Mouse (Mus musculus): ENCODE results near the gene Rdh1.

Gene Rdh1

DNA sequence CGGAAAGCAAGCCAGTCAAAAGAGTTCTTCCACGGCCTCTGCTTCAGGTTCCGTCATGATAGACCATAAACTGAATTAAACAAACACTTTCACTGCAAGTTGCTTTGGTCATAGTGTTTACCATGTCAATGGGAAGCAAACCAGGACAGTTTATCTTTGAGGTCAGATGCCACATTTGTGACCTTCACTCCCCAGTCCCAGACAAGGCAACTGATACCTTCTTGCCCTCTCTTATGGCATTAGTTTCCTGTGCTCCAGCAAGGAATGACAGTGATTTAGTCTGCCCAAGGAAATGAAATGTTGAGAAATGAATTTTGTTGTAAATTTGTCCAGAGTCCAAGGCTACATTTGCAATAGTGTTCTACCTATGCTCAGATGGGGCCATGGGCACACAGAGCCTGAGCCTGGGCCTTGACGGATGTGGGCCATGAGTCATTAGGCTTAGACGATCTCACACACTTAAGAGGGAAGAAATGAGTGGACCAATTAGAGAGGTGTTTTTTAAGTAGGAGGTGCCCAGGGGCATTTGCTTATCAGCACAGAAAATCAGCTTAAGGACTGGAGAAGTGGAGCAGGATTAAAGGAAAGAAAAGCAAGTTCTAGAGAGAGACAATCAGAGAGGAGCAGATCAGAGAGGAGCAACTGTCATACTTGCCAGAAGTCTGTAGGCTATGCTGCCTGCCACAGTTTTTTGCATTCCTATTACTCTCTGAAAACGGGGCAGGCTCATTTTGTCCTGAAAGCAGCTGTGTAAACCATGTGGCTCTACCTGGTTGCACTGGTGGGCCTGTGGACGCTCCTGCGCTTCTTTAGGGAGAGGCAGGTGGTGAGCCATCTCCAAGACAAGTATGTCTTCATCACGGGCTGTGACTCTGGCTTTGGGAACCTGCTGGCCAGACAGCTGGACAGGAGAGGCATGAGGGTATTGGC lies at the start of gene Rdh1, which contains the start of gene Rdh16f1:
Gene Rdh1, plus strand, starts transcription at position 541 of the 930 bp plus-strand sequence.
Gene Rdh16f1, plus strand, starts transcription at position 607 of the 930 bp plus-strand sequence.
- DNase-seq = no peak

- DNase-seq = no peak
Measured at GRCm38 (mm10) chr10:127710331-127710730, 49.2 kb upstream of the Rdh1 start.

DNA sequence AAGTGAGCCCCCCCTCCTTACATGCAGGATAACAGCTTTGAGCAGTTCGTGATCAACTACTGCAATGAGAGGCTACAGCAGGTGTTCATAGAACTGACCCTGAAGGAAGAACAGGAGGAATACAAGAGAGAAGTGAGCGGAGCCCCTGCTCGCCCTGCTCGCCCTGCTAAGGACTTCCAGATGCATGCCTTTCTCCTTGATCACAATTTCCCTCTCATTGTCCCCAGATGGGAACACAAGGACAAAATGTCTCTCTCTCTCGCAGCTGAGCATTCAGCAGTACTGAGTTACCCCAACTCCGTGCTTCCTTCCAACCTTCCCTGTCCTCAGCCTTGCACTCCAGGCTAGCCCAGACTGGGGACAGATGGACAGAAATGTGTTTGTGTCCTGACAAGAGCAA lies 46.8 kb upstream of the Rdh1 start:
- no peak for DNase-seq

DNA sequence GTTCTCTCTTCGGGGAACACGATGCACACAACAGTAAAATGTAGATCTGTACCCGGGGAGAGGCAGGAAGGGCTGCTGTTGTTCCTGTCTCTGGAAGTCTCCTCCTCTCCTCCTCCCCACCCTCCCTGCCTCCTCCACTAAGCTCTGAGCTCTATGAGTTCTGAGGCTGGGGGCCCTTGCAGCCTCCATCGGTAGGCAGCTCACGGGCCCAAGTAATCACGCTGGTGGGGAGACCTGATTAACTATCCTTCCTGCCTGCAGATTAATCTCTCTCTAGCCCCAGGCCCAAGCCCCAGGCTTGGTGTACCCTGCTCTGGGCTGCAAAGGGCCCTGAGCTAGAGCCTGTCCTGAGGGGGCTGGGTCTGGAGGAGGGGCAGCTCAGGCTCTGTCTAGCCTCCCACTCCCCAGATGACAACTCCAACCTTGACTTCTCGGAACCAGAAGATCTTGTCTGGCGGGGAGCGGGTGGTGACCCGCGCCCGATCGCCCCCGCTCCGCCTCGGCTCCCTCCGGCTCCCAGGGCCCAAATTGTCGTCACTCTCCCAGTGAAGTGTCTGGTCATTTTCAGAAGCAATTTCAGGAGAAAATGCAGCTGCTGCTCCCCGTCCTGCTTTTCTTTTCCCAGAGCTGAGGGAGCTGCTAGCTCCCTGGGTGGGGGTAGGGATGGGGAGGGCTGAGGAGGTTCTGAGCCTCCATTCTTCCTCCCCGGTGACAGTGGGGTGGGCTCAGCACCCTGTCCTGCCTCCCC lies 37.7 kb upstream of the Rdh1 start:
- no peak for DNase-seq

GRCm38 (mm10) chr10:127724178-127724577 lies 35.3 kb upstream of the Rdh1 start, which contains the start of gene Tac2:
TSS of gene Tac2 (plus strand) at chr10:127724478.
- no peak for DNase-seq

DNA sequence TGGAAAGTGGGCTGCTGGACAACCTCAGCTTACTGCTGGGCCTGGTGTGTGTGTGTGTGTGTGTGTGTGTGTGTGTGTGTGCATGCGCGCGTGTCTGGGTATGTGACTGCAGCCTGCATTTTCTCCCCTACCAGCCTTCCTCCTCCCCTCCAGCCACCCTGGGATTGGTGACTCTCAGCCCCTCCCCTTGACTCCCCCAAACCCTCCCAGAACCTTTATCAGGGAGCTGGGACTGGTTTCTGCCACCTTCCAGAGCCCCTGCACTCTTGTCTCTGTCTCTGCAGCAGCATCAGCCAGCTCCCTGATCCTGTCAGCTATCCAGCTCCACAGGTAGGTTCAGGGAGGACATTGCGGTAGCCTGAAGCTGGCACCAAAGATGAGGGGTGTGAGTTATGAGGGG lies 34.4 kb upstream of the Rdh1 start:
- DNase-seq = no peak

DNA sequence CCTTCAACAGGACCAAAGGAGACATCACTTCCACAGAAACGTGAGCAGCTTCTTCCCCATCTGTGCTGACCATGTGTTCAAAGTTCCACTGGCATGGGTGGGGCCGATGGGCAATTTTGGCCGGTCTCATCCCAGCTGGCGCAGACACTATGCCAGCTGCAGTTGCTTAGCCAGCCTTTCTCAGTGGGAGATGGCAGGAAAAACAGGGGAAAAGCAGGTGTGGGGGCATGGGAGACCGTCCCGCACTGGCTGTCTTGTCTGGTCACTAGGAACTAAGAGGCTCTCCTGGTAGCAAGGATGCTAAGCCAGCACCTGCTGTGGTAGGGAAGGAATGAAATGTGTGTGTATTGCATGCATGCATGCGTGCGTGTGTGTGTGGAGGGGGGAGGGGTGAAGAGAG lies 31.1 kb upstream of the Rdh1 start:
- no peak for DNase-seq

DNA sequence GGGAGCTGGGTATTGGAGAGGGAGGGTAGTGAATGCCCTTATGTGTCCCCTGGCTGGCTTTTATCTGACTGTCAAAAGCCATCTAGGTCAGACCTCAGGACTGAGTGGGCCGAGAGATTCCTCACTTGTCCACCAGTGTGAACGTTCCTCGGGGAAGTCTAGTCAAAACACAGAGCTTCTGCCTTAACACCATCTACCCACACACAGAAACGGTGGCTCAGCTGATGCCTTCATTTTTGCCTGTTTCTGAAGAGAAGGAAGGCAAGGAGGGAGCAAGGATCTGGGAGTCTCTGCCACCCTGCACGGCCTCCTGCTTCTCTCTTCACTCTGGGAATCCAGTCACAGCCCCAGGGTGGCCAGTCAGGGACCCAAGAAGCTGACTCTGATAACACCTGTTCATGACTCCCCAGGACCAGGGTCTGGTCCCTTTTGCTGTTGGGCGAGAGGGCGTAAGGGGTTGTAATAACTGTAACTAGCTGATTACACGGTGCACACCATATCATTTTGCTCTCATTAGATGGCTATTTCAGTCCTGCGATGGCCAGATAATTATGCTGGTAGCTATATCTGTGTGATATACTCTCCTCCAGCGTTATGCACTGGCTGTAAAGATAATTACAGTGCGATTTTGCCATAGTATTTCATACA lies 29.1 kb upstream of the Rdh1 start:
- DNase-seq = no peak

GRCm38 (mm10) chr10:127730933-127731310 lies 28.6 kb upstream of the Rdh1 start:
- no peak for DNase-seq

DNA sequence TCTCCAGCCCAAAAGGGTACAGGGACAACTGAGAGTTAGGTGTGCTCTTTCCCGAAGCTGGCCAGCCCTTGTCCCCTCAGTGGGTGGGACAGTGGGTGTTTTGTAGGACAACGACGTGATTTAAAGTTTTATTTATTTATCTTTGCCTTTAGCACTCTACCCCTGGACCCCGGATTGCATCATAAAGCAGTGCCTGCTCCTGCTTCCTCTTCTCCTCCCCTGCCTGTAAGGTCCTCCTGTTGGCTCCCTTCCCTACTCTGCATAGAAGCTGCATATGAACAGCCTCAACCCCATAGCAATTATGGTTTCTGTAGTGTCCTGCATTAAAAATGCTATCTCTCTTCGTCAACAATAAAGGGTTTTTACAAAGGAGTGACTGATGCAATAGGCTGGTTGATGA lies 28.1 kb upstream of the Rdh1 start:
- DNase-seq = no peak

- DNase-seq = no peak
Measured at GRCm38 (mm10) chr10:127734434-127734833, 25.1 kb upstream of the Rdh1 start.

GRCm38 (mm10) chr10:127736266-127736665 lies 23.3 kb upstream of the Rdh1 start:
- DNase-seq = no peak

- DNase-seq = no peak
Measured at GRCm38 (mm10) chr10:127736916-127737315, 22.6 kb upstream of the Rdh1 start.

DNA sequence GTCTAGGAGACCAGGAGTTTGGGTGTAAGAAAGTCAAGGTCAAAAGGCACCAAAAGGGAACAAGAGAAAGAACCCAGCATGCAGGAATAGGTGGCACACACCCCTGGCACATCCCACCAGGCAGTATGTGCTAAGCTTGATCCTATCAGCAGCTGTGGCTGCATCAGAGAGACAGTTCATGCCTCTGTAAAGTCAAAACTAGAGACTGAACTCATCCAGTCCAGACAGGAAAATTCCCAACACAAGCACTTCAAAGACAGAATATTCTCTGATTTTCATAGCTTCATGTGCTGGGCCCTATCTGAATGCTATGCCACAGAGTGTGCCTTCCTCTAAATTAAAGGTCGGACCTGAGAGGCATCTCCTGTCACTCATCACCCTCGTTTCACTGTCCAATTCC lies 22.0 kb upstream of the Rdh1 start:
- no peak for DNase-seq

GRCm38 (mm10) chr10:127738151-127738882 lies 21.2 kb upstream of the Rdh1 start:
- peak; percentile 28 to 29 for DNase-seq

GRCm38 (mm10) chr10:127739083-127739660 lies 20.3 kb upstream of the Rdh1 start, which contains the start of gene Zbtb39:
TSS of gene Zbtb39 (plus strand) at chr10:127739538.
- DNase-seq = peak; percentile 79 to 81

DNA sequence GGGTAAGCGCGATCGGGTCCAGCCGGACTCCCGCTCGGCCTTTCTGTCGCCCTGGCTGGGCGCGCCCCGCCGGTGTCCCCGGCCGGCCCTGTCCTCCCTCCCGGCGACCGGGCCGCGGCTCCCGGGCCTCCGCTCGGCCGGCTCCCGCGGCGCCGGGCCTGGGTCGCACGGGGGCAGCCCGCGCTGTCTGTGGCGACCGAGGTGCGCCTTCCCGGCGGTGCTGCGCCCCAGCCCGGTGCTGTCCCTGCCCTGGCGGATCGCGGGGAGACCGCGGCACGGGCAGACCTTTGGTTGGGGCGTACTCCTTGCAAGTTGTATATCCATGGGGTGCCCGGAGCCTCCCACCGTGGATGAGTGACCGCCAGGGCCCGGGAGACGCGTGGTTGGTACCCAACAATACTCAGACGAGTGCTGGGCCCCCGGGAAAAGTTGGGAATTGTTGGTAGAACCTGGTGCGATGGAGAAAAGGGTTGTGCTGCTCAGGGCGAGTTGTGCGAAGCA lies 19.8 kb upstream of the Rdh1 start:
- peak in 1 of 2 experiments; percentile 52 for DNase-seq

DNA sequence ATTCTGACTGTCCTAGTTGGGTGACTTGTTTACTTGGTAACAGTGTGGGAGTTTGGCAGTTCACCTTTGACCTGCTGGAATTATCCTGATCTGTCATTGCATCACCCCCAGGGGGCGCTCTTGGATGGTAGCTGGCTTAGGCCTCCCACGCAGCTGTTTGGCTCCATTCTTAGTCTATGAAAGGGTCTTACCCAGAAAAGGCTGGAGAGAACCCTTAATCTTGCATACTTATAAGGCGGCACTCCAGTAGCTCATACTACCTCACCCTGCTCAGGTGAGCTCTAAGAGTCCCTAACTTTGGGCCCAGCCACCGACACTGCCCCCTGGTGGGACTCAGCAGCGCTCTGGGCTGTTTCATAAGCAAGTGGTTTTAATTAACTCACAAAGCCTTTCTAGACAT lies 14.9 kb upstream of the Rdh1 start:
- peak; percentile 39 to 46 for DNase-seq

GRCm38 (mm10) chr10:127745886-127746285 lies 13.6 kb upstream of the Rdh1 start:
- DNase-seq = no peak

GRCm38 (mm10) chr10:127747254-127747653 lies 12.3 kb upstream of the Rdh1 start:
- DNase-seq = no peak

DNA sequence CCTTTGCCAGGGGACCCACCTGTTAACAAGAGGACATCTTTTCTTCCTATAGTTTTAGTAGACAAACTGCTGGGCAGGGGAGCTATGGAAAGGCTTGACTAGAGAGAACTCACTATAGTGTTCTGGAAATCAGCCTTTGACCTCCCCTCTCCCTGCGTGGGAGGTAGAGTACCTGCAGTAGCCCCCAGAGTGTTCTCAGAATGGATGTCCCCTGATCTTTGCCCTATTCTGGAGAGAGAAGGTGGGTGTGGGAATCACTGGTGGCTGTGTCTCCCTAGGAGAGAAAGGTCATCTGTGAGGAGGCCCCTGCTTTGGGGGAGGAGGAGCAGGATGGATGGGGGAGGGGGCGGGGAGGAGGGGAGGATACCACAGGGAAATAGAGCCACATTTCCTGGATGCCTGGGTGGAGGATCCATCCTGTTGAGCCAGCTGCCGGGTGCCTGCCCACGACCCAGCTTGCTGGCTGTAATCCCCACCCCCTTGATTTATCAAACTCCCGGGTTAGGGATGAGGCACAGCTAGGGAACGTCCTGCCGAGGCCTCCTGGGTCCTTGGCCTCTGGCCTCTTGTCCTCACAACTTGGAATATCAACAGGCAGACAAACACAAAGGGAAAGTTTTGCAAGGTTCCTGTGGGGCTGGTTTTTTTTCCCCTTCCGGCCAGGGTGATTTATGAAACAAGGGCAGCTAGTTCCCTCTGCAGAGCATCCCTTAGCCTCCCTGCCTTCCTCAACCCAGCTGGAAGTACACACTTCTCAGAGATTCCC lies 10.5 kb upstream of the Rdh1 start:
- no peak for DNase-seq
